Mouse (Mus musculus): Measurements from ENCODE around the gene Megf6.
A peak's percentile ranks its signal among the peaks of the same experiment; 100 is the strongest.

The Megf6 gene

DNA sequence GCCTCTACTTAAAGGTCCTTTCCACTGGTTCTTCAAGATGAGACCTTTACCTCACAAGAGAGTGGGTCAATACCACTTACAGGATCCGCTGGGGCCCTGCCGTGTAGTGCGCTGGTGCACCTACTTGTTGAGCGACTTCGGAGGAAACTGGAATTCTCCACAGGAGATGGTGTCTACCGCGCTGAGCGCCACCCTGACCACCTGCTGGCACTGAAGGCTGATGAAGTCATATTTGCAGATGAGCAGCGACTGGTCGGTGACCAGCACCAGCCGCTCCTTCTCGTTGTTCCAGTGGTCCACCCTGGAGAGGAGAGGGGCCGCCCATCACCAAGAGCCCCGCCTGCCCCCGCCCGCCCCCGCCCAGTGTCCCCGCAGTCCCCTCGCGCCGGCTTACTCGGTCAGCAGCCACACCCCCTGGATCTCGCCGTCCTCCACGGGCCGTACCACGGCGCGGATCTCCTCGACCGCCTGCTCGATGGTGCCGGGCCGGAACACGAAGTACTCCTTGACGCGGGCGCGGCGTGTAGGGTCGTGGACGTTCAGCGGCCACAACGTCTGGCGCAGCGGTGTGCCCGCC is 10.5 kb upstream of the Megf6 start:
- DNase-seq (ENCODE audit: low read depth, low spot score), result no peak

DNA sequence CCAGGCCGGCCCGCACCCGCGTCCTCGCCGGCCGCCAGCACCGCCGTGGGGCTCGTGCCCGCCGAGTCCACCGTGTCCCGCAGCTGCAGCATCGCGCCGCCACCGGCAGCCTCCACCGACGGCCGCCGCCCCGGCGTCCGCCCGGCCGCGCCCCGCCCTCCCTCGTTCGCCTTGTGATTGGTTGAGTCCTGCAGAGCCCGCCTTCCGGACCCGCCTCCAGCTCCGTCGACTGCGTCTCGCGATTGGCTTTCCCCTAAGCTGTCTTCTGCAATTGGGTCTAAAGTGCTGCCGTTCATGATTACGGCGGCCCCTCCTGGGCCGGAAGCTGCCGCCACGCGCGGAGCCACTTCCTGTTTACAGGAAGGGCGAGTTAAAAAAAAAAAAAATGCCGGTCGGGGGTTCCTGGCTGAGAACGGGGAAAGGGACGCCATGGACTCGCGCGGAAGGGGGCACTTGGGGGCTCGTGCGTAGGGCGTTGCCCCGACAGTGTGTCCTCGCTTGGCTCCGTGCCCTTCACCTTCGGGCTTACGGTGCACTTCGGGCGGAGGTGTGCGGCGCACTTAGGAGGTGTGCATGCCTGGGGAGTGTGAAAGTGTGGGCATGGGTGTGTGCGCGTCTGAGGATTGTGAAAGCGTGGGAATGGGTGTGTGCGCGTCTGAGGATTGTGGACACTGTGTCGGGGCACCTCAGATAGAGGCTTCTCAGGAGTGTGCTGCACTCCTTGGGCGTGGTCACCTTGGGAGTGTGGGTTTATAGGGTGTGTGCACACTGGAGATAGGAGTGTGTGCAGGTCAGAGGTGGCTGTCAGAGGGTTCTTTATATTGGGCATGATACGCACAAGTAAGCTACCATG is 9.8 kb upstream of the Megf6 start, which contains the start of gene Tprgl:
TSS of gene Tprgl (minus strand) at position 129 of the 853 bp plus-strand sequence.
- DNase-seq (ENCODE audit: low read depth, low spot score), result peak; percentile 97

DNA sequence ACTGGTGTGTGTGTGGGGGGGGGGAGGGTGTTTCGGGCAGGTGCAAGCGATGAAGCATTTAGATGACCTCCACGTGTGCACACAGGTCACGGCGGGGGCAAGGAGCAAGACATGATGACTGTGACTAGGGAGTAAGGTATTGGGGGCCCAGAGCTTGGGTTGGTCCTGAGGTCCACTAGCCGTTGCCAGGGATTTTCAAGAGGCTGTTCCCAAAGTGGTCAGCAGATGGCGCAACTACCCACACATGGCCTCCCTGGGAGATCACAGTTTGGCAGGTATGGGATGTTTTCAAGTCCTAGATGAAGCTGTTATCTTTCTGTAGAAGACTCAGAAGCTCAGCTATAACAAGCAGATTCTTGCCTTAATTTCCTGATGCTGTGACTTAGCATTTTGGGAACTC is 7.2 kb upstream of the Megf6 start:
- DNase-seq (ENCODE audit: low read depth, low spot score), result peak; percentile 82

DNA sequence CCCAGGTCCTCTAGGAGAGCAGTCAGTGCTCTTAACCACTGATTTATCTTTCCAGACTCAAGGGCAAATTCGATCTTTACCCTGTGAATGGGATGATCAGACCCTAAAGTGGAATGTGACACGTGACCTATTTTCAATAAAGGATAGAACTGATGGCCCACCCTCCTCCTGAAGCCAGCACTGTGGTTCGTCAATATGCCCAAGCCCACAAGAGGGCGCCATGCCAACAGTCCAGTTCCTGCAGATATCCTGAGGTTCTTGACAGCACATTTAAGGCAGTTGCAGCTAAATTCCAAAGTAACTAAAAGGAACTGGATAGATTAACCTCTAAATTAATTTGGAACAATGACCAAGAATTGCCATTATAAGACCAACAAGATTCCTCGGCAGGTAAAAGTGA is 3.5 kb upstream of the Megf6 start:
- peak; percentile 69 for DNase-seq (ENCODE audit: low read depth, low spot score)

DNA sequence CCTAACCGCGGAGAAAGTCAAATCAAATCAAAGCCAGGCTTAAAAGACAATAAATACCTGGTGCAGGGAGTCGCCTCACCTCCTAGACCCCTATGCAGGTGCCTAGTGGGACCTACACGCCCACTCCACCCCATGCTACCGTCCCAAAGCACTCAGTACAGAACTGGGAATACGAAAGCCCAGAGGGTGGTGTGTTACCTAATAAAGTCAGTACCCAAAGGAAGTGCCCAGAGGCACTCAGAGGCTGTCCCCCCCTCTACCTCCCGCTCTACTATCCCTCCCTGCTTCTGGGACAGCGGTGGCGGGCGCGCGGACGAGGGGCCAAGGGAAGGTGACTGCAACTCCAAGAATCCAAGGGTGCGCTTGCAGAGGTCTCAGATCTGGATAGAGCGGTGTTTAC is 509 bp upstream of the Megf6 start:
- no peak for DNase-seq (ENCODE audit: low read depth, low spot score)

DNA sequence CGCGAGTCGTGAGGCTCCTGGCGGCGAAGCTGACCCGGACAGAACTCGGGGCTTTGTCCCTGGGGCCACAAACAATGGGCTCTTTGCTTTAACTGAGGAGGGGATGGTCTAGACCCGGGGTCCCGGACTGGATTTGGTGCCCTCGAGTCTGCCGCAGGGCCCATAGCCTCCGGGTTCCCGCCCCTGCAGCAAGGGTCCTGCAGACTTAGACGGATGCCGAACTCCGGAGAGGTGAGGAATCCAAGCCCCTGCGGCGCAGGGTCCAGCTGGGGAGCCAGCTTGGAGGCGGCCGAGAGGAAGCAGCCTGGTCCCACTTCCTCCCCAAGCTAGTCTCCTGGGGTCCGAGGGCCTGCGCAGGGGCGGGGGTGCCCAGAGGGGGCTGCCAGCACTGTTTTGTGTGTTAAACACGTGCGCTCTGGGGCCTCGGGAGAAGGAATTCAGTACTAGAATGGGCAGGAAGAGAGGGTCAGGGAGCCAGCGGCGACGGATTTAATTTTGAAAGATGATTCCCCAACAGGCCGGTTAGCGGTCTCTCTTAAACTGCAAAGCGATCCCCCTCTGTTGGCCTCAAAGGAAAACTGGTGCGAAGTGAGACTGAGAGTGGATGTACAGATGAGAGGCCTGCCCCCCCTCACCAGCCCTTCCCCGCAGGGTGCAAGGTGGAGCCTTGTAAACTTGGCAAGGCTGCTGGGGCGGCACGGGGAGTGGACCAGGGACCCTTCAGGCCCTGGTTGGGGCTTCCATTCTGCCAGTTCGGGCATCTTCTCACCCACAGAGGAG is 811 bp downstream of the Megf6 start:
- DNase-seq (ENCODE audit: low read depth, low spot score), result peak; percentile 59

DNA sequence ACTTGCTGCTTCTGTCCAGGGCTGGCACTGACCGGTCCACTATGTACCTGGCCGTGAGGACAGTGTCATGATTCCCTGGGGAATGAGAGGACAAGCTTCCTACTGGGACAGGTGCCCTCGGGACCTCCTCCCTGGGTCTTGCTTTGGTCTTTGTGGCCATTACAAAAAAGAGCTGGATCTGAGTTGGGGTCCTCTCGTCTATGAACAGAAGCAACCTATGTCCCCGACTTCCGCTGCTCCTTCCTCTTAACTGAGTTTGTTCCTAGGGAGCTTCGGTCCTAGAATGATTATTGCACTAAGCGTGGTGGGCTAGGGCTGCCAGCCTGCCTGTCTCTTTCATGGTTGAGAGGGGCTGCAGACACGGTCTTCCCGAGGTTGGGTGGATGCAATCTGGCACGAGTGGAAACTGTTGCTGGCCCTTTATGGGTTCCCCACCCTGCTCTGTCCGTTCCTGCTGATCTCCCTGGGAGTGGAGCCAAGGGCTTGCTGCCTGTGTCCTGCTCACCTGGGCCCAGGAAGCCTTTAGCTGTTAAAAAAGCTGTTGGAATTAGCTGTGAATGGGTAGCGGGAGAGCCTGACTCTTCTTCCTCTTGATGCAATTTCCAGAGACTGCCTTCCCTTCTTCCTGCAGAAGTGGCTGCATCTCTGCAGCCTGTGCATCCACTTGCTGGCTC is 1.5 kb downstream of the Megf6 start:
- no peak for DNase-seq (ENCODE audit: low read depth, low spot score)

DNA sequence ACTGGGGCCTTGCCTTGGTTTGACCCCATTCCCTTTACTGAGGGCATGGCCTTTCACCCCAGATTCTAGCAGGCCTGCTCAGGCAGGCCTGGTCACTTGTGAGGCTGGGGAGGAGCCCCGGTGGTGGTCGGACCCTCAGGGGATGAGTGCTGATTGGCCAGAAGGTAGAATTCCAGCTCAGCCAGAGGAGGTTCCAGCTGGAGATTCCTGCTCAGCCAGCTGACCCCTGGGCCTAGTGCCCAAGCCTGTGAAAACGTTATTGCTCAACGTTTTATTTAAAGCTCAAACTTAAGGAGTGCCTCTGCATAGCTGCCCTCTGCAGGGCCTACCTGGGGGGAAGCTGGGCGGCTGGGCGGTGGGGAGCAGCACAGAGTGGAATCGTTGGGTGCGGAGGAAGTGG is 6.7 kb downstream of the Megf6 start:
- no peak for DNase-seq (ENCODE audit: low read depth, low spot score)

DNA sequence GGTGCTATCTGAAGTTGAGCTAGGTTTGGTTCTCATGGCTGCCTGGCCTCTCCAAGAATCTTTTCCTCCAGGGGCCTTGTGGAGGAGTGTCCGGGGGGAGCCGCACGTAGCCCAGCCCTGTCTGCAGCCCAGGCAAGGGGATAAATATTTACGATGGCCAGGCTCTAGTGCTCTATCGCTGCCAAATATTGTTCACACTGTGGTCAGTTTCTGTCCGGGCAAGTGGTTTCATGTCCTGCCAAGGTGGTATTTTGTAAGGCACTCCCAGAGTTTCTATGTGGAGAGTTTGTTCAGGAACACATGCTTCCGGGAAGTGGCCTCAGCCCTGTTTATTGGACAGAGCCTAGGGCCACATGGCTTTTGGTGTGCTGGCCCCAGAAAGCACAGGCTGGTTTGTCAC is 10.5 kb downstream of the Megf6 start:
- DNase-seq (ENCODE audit: low read depth, low spot score), result no peak

DNA sequence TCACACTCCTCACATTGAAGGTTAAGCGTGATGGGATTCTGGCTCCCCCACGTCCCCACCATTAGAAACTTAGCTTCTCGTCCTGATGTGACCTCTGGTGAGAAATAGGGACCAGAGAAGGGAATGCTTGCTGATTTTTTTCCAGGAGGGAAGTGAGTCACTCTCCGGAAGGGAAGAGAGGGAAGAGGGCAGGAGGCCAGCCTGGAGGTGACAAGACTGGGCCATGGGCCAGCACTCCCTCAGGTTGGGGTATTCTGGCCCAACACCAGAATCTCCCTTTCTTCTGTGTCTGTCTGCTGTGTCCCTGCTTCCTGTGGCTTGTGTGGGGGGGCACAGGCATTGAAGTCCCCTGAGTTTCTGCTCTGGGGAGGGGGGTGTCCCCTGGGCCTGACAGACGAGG is 13.0 kb downstream of the Megf6 start:
- DNase-seq (ENCODE audit: low read depth, low spot score), result no peak

DNA sequence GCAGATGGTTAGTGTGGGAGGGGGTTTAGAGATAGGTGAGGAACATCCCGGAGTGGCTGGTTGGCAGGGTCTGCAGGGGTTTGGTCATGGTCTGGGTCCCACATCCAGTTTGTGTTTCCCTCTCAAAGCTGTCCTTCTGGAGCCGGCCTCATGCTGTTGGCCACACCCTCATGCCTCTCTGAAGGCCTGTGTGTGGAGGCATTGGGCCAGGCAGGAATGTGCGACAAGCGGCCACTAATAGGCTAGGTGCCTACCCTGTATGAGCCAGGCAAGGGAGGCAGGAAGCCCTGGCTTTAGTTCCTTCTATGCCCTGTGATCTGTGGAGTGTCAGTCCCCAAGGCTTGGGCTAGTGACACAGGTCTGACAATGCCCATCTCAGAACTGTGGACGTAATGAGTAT is 14.5 kb downstream of the Megf6 start:
- no peak for DNase-seq (ENCODE audit: low read depth, low spot score)

DNA sequence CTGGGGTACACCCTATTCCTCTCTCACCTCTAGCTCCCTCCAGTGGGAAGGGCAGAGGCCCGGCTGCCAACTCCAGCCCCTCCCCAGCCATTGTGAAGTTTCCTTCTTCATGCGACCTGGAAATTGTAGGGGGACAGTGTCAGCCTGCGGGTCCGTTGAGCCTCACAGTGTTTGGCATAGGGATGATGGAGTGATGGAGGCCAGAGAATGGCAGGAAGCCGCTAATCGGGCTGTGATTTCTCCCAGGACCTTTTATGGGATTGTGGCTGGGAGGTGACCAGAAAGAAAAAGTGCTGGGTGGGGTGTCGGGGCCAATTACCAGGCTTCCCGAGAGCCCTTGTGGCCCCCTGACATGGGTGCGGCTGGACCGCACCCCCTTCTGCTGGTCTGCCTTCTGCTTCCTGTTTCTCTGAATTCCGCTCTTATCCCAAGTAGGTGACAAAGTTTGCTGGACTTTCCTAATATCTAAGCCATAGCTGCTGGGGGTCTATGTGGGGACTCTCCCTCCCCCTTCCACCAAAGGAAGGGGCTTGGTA is 15.5 kb downstream of the Megf6 start:
- DNase-seq (ENCODE audit: low read depth, low spot score), result no peak

DNA sequence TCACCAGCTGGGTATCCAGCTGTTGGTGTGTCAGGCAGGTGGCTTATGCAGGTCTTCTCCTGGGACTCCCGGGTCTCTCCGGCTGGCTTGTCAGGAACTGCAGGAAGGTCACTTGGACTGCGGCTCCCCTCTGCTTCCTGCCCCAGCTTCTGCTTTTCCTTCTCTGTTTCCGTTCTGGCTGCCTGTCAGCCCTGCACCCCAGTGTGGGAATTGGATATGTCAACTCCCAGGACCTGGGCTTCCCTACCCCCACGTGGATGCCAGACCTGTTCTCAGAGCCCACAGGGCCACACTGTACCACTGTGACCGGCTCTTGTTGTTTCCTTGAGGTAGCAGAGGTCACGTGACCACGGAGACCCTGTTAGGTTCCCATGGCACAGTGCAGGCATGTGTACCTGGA is 18.4 kb downstream of the Megf6 start:
- no peak for DNase-seq (ENCODE audit: low read depth, low spot score)

DNA sequence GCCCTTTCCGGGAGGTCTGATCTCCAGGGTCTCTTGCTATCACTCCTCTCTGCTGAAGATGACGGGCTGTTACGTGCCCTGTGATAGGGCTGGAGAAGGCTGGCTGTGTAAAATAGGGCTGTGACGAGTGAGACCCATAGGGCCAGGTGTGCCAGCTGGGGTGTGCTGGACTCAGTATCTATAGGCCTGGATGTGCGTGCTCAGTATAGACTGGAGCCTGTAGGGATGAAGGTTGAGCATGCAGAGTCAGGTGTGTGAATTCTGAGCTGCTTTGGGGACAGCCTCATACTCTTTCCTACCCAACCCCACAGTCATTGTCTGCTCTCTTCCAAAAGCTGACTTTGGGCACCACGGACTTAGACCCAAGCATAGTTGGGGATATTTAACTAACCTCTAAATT is 27.4 kb downstream of the Megf6 start:
- DNase-seq (ENCODE audit: low read depth, low spot score), result no peak

DNA sequence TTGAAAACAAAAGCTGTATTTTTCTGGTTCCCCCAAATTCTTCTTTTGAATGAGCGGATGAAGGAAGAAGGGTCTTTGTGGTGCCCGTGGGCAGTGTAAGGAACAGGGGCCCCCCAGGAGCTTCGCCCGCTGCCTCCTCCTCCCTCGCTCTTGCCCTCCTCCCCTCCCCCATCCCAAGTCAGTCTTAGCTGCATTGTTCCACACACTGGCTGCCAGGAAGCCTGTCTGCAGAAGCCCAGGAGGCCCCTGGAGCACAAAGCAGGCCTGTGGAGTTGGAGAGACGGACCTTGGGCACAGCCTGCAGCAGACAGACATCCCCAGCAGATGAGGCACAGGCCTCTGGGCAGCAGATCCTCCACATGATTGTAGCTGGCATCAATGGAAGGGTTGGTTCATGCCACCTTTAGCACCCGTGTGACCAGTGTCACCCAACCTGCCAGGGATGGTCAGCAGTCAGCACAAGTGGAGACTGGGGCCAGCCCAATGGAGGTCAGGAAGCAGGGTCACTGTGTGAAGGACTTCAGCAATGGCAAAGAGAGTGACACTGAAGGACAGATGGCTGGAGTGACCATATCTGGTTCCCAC is 27.9 kb downstream of the Megf6 start:
- DNase-seq (ENCODE audit: low read depth, low spot score), result no peak

DNA sequence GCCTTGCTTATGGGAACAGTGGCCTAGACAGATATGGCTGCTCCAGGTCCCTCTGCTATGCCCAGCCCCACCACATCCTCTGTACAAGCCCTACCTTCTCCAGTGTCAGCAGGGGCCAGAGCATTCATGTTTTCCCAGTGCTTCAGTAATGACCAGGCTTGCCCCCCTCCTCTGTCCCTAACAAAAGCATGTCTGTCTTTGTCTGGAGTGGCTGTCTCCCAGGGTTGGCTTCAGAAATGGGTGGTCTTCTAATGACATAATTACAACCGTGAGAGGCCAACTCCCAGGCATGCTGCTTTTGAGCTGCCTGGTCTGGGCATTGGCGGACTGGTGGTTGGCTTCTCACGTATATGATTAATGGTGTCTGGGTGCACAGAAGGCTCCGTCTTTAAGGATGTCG is 31.0 kb downstream of the Megf6 start:
- peak; percentile 39 for DNase-seq (ENCODE audit: low read depth, low spot score)

DNA sequence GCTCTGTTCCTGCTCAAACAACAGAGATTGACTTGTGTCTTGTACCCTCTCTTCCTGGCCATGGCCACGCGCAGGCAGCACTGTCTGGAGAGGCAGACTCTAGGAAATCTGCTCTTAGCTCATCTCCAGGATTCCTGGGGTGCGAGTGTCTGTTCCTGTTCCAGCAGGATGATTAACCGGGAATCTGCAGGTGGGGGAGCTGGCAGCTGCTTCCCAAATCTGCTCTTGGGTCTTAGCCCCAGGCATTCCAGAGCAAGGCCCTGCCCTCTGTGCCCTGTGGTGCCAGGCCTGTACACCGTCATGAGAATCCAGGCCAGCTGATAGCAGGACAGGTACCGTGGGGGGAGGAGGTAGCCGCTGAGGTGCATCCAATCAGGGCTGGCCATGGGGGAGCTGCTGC is 34.0 kb downstream of the Megf6 start:
- no peak for DNase-seq (ENCODE audit: low read depth, low spot score)

DNA sequence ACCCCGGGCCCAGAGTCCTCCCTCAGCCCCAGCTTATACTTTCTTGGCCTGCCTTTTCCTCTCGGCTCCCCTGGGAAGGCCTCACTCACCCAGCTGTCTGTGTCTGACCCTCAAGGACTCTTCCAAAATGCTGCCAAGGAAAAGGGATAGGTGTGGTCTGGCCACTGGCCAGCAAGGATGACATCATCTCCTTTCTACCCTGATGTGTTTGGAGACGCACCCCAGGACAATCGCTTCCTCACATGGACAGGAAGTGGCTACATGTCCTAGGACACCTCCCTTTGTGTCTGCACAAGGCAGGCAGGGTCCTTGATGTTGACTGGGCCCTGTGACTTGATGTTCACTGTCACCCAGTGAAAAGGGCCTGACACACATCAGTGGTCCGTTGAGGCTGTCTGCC is 34.9 kb downstream of the Megf6 start:
- no peak for DNase-seq (ENCODE audit: low read depth, low spot score)

DNA sequence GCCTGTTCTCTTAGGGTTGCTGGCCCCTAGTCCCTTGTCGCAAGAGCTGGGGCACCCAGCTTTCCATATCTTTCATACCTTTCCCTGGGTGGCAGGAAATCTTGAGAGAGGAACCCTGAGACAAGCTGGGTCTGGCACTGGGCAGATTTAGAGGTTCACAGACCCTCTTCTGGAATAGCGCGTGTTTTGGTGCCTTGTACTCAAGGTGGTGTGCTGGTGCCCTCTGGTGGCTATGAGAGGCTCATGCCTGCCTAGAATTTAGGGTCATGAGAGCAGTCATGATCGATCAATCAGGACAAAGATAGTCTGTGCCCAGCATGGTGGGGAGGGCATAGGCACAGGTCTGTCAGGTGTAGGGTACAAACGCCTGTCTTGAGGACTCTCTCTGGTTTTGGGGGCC is 36.7 kb downstream of the Megf6 start:
- peak; percentile 82 for DNase-seq (ENCODE audit: low read depth, low spot score)

DNA sequence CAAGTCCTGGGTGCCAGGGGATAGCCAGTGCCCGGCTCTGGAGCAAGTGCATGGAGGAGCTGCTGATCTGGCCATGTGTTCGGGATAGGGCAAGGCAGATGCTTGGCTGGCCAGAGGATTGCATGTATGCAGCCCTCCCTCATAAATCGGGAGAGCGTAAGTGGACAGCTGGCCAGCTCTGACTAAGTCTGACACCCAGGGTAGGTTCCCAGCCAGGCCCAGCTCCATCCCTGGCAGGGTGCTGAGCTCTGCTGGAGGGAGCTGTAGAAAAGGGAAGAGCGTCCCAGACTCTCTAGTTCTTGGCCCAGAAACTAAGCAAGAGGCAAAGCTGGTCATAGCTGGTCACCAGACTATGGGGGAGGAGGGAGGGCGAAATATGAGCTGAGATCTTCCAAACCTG is 38.5 kb downstream of the Megf6 start:
- no peak for DNase-seq (ENCODE audit: low read depth, low spot score)

DNA sequence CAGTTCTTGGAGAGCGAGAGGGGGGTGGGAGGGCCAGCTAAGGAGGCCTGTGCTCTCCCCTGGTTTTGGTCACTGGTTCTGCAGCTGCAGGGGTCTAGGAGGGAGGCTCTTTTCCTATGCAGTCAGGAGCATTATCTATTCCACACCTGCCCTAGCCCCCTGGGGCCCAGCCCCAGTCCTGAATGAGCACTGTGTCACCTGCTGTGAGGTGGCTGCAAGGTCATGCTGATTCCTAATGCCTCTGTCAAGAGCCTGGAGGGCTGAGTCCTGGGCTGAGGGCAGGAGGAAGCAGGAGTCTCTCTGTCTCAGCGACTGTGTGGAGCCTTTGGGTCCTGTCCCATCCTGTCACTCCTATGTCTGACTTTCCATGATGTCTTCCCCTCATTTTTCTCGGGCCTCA is 39.3 kb downstream of the Megf6 start:
- DNase-seq (ENCODE audit: low read depth, low spot score), result no peak
